Mouse (Mus musculus): Measurements from ENCODE around the gene Xntrpc.
"Not testable (repeated sequence)": the region's sequence is repeated elsewhere in the genome, so short reads cannot be mapped to it uniquely, and the experiment has no call there.

Xntrpc gene

GRCm38 (mm10) chr7:102065046-102065891 lies at the start of gene Xntrpc, which contains the start of the genes Rnf121 and Xndc1:
TSS of gene Xntrpc (plus strand) at chr7:102065713.
TSS of gene Rnf121 (minus strand) at chr7:102065469.
TSS of gene Xndc1 (plus strand) at chr7:102065511.
- peak; percentile 100 for DNase-seq

DNA sequence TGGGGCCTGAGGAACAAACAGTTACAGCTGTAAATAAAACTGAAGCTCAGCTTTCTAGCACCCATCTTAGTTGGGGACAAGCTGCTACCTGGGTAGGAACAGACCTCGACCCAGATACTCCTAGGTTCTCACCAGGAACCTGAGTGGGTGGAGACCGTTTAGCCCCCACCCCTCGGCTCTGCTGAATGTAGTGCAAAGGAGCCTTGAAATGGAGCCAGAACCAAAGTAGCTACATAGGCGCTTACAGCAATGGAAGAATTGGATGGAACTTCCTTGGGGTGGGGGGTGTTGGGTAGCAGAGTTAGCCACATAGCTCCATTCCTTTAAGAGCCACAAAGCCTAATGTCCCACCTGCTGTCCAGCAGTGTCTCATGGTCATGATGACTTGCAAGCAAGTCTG lies 48.6 kb upstream of the Xntrpc start:
- DNase-seq, result peak; percentile 92

DNA sequence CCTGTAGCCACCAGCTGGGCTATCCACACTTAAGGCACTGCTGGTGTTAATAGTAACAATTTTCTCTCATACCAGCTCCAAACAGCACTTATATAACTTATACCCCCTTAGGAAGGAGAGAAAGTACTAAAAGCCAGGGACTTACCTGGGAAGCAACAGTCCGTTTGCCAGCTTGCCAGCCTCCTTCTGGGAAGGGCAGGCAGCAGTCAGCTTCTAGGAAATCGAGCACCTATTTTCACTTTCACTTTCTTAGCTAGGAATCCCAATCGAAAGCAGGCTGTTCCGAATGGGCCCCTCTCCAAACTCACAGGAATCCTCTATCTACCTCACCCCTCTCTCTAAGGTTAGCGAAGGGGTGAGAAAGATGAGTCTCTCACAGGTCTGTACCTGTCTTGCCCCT lies 48.1 kb upstream of the Xntrpc start:
- peak; percentile 93 for DNase-seq

DNA sequence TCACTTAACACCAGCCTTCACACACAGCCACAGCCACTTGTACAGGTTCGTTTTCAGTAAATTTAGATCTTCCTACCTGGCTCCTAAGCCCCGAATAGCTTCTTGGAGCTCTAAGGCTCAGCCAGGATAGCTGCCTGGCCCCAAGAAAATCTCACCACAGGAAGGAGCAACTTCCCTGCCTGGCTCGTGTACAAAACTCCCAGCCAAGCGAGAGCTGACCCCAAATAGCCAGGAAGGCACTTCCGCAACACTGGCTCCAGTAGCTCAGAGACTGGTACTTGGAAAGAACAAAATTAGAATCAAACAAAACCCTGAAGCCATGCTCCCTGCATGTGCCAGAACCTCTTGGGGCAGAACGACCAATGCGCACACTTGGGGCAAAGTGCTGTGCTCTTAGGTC lies 47.5 kb upstream of the Xntrpc start:
- DNase-seq, result peak; percentile 96

DNA sequence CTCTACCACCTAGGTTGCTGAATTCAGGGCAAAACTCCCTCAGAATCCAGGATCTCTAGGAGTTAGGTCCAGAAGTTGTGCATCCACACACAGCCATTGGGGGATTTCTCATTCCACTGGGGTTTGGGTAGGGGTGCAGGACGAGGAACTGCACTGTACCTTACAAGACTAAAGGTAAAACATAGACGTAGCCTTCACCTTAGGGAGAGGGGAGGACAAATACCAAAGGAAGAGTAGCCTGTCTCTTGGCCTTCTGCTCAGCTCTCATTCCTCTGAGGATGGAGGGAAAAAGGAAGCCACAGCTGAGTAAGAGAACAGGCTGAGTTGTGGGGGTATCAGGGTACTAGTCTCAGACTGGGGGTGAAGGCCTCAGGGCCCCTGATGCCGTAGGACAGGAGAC lies 46.9 kb upstream of the Xntrpc start, which contains the start of gene Il18bp:
TSS of gene Il18bp (minus strand) at position 101 of the 400 bp plus-strand sequence.
- no peak for DNase-seq

DNA sequence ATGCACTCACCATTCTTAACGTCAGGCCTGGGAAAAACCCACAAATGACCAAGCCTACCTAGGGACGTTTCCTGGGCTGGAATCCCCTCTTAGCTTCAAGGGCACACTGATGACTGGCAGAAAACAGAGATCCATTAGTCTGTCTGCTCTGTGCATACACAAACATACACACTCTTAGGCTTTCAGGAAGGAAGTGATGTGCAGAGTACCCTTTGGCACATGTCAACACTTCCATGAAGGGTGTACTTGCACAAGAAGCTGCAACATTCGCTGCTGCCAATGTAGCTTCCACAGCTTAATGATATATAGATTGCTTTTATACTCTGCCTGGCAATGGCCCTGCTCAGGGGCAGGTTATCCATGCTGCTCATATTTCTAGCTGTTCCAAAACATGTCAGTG lies 46.2 kb upstream of the Xntrpc start:
- DNase-seq, result no peak

DNA sequence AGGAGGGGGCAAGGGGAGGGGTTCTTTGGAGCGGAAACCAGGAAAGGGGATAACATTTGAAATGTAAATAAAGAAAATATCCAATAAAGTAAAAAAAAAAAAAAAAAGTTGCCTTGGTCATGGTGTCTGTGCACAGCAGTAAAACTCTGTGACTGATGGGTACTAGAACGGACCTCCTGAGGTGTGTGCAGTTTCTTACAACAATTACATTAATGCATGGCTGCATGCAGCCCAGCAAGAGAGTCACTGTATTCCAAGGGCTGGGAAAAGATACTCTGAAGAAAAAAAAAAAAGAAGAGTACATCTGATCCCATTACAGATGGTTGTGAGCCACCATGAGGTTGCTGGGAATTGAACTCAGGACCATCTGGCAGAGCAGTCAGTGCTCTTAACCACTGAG lies 44.6 kb upstream of the Xntrpc start:
- not testable (repeated sequence) for DNase-seq

DNA sequence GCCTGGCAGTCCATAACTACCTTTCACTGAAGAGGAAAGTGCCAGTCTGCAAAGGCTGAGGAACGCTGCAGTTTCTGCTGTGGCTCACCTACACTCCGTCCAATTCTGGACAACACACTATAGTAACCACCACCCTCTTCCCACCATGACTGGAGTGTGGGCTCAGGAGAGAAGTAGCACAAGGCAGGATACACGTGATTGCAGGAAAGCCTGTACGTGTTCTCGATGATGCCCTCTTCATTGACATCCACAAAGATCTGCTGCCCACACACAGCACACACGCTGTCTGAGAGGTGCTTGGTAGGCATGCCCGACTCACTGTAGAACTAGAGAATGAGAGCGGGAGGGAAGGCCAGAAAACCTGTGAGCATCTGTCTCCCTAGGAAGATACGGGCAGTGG lies 41.7 kb upstream of the Xntrpc start:
- no peak for DNase-seq

DNA sequence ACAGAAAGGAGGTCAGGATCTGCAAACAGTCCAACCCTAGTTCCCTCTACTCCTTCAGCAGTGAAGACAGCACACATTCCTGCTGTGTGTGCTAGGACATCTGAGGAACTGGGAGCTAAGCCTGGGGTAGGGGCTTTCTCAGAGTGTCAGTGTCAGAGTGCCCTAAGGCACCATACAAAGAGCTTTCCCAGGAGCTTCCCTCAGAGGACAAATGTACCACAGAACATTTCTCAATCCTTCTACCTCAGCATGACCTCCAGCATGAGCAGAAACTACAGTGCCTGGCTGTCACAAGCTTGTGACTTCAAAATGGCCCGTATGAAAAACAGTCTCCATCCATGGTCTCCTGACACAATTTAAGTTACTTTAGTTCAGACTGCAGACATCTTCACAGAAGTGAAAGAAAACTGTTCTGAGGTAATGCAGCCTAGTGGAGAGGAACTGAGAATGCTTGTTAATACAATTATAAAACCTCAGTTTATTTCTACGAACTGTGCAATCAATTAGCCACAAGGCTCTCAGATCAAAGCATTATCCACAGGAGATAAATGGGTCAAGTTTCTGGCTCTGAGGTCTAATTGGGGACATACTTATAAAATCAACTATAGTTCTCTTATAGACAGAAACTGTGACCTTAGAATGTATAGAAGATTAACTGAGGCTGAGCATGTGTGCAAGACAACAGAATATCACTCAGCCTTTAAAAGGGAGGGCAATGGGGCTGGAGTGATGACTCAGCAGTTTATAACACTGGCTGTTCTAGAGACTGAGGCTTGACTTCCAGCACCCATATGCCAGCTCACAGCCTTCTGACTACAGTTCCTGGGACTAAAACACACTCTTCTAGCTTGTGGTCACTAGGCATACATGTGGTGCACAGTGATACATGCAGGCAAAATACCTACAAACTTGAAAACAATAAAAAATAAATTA lies 40.1 kb upstream of the Xntrpc start:
- DNase-seq, result peak; percentile 81

GRCm38 (mm10) chr7:102034904-102035303 lies 30.6 kb upstream of the Xntrpc start:
- DNase-seq, result peak; percentile 61

DNA sequence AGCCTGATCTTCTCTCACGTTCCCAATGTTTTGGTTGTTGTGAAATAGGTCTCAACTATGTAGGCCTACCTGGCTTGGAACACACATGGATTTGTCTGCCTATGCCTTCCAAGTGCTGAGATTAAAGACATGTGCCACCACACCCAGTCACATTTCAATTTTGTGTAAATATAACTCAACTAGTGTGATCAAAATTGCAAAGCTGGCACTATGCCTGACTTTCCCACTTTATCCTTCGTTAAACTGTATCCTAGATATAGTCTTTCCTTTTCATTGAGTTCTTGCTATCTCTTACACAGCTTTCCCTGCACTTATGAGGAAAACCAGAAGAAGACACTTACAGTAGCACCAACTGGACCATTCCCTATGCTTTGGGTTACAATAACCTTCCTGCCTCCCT lies 30.0 kb upstream of the Xntrpc start:
- no peak for DNase-seq

- peak; percentile 24 for DNase-seq
Measured at GRCm38 (mm10) chr7:102037318-102037717, 28.2 kb upstream of the Xntrpc start.

DNA sequence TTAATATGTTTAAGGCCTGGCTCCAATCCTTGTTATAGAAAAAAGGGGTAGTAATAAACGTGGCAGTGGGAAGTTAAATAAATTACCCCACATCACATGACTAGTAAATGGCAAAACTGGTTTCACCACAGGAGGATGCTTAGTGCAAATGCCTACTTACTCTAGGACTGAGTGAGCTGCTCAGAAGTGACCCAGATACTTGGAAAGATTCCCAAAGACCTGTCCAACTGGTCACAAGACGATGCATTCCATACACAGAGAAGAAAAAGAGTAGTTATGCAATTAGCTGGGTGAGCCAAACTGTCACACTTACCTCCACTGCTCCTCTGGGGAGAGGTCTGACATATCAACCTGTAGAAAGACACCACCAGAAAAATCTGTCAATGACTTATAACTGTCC lies 23.2 kb upstream of the Xntrpc start:
- peak; percentile 54 for DNase-seq

DNA sequence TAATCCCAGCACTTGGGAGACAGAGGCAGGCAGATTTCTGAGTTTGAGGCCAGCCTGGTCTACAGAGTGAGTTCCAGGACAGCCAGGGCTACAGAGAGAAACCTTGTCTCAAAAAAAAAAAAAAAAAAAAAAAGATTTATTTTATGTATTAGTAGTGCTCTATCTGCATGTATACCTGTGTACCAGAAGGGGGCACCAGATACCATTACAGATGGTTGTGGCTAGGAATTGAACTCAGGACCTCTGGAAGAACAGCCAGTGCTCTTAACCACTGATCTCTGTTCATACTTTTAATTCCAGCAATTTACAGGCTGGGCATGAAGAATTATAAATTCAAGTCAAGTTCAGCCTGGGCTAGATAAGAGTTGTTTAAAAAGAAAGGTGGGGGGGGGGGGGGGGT lies 17.0 kb upstream of the Xntrpc start:
- peak; percentile 27 for DNase-seq

DNA sequence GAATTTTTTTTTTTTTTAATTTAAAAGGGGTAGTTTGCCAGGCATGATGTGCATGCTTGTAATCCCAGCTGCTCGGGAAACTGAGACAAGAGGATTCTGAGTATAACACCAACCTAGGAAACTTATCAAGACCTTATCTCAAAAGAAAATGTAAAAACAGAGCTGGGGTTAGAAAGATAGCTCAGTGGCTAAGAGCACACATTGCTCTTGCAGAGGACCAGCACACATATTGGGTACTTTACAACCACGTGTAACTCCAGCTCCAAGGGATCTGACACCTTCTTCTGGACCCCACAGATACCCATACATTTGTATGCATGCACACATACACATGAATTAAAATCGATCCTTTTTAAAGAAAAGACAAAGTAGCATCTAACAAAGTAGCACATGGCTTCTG lies 4.2 kb upstream of the Xntrpc start:
- DNase-seq, result peak; percentile 46

GRCm38 (mm10) chr7:102062203-102062602 lies 3.3 kb upstream of the Xntrpc start:
- DNase-seq, result peak; percentile 31

DNA sequence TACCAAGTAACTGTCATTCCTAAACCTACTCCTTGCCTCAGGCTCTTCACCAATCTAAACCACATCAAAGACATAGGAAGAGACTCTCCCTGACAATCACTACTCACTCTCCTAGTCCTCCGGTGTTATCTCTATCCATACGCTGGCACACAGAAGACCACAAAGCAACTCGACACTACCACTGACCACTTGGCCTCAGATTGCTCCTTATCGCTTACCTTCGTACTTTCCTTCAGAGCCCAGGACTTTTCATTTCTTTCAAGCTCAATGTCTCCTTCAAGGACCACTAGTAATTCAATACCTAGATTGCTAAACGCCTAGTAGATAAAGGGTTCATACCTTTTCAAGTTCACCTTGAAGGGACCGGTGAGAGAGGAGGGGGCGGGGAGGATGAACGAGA lies 1.6 kb upstream of the Xntrpc start:
- DNase-seq, result peak; percentile 50

DNA sequence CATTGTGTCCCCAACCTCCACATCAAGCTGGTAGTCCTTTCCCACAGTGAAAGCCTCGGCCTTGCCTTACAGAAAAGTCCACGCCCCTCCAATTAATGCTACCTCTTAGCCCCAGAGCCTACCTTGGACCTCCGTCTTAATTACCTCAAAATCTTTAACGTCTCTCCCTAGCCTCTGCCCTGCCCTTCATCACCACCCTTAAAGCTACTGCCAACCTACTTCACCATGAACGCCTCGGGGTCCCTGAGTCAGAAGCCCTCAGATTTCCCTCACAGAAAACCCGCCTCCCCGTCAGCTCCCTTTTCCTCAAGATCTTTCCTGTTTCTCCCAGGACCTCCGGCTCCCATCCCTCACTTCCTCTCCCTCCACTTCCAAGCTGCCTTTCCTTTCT lies 863 bp upstream of the Xntrpc start:
- no peak for DNase-seq

GRCm38 (mm10) chr7:102066363-102066762 lies 850 bp downstream of the Xntrpc start:
- peak; percentile 80 for DNase-seq

DNA sequence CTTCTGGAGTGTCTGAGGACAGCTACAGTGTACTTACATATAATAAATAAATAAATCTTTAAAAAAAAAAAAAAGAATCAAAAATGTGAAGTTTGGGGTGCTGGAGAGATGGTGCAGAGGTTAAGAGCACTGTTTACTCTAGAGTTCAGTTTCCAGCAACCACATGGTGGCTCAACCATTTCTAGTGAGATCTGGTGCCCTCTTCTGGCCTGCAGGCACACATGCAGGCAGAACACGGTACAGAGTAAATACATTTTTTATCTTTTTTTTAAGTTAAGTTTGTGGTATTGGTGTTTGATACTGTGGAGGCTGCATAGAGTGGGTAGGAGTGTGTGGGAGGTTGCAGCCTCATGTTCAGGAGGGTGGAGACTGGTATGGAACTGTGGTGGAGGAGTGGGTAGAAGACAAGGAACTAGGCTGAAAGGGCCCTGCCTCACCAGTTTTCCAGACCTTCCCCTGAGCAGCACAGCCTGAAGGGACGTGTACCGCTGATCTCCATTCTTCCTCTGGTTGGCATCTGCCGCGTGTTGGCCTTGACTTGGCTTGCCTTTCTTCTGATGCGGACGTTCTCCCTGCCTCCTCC lies 11.3 kb downstream of the Xntrpc start:
- DNase-seq, result no peak

GRCm38 (mm10) chr7:102078517-102078916 lies 13.0 kb downstream of the Xntrpc start:
- DNase-seq, result peak; percentile 85

- peak; percentile 44 for DNase-seq
Measured at GRCm38 (mm10) chr7:102080311-102080710, 14.8 kb downstream of the Xntrpc start.

DNA sequence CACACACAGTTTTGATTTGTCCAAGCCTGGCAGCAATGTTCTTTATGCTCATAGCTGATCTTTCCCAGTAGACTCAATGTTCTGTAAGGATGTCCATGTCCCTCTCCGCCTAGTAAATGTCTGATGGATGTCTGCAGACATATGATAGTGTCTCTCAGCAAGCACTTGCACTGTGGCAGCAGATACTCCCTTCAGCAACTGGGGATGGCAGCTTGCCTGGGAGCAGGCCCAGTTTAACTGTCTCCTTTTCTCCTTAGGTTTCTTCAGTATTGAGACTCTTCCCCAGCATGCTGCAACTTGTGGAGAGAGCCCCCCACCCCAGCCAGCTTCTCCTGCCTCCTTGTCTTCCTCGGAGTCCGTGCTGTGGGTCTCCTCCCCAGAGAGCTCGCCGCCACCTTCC lies 16.3 kb downstream of the Xntrpc start:
- DNase-seq, result no peak

Data from heart, adult 11 months (tissue).